Mouse (Mus musculus): ENCODE data around the gene Chrm3.
A peak's percentile ranks its signal among the peaks of the same experiment; 100 is the strongest.
"Not testable (repeated sequence)": the region's sequence is repeated elsewhere in the genome, so short reads cannot be mapped to it uniquely, and the experiment has no call there.

Gene Chrm3

GRCm38 (mm10) chr13:10360777-10361176, at the start of gene Chrm3:
Gene Chrm3, minus strand, starts transcription at chr13:10360847.
- peak; percentile 47 for DNase-seq (ENCODE audit: low spot score)

- DNase-seq (ENCODE audit: low spot score) = no peak
Observed at GRCm38 (mm10) chr13:10394364-10394763, 33.7 kb upstream of the Chrm3 start.

- DNase-seq (ENCODE audit: low spot score) = not testable (repeated sequence)
Observed at GRCm38 (mm10) chr13:10375487-10375886, 14.8 kb upstream of the Chrm3 start.

- peak; percentile 25 for DNase-seq (ENCODE audit: low spot score)
Observed at GRCm38 (mm10) chr13:10360199-10360694, 400 bp downstream of the Chrm3 start.

GRCm38 (mm10) chr13:10359516-10360198, 990 bp downstream of the Chrm3 start:
- DNase-seq (ENCODE audit: low spot score) = peak; percentile 4

- no peak for DNase-seq (ENCODE audit: low spot score)
Observed at GRCm38 (mm10) chr13:10355796-10356195, 4.9 kb downstream of the Chrm3 start.

- no peak for DNase-seq (ENCODE audit: low spot score)
Observed at GRCm38 (mm10) chr13:10354885-10355575, 5.6 kb downstream of the Chrm3 start.

- no peak for DNase-seq (ENCODE audit: low spot score)
Observed at GRCm38 (mm10) chr13:10352141-10352540, 8.5 kb downstream of the Chrm3 start.

- DNase-seq (ENCODE audit: low spot score) = no peak
Observed at GRCm38 (mm10) chr13:10344362-10344761, 16.3 kb downstream of the Chrm3 start.

GRCm38 (mm10) chr13:10335558-10335957, 25.1 kb downstream of the Chrm3 start:
- no peak for DNase-seq (ENCODE audit: low spot score)

GRCm38 (mm10) chr13:10332762-10333161, 27.9 kb downstream of the Chrm3 start:
- no peak for DNase-seq (ENCODE audit: low spot score)

GRCm38 (mm10) chr13:10309811-10310210, 50.8 kb downstream of the Chrm3 start:
- DNase-seq (ENCODE audit: low spot score) = no peak

- no peak for DNase-seq (ENCODE audit: low spot score)
Observed at GRCm38 (mm10) chr13:10295160-10295559, 65.5 kb downstream of the Chrm3 start.

GRCm38 (mm10) chr13:10284331-10284730, 76.3 kb downstream of the Chrm3 start:
- no peak for DNase-seq (ENCODE audit: low spot score)

GRCm38 (mm10) chr13:10274907-10275306, 85.7 kb downstream of the Chrm3 start:
- DNase-seq (ENCODE audit: low spot score) = no peak

- no peak for DNase-seq (ENCODE audit: low spot score)
Observed at GRCm38 (mm10) chr13:10263784-10264183, 96.9 kb downstream of the Chrm3 start.

GRCm38 (mm10) chr13:10253049-10253448, 107.6 kb downstream of the Chrm3 start:
- no peak for DNase-seq (ENCODE audit: low spot score)

- no peak for DNase-seq (ENCODE audit: low spot score)
Observed at GRCm38 (mm10) chr13:10251499-10252179, 109.0 kb downstream of the Chrm3 start.

GRCm38 (mm10) chr13:10244243-10244998, 116.2 kb downstream of the Chrm3 start:
- DNase-seq (ENCODE audit: low spot score) = no peak

GRCm38 (mm10) chr13:10240238-10240637, 120.4 kb downstream of the Chrm3 start:
- DNase-seq (ENCODE audit: low spot score) = no peak

GRCm38 (mm10) chr13:10239825-10240224, 120.8 kb downstream of the Chrm3 start:
- no peak for DNase-seq (ENCODE audit: low spot score)

- no peak for DNase-seq (ENCODE audit: low spot score)
Observed at GRCm38 (mm10) chr13:10237616-10238015, 123.0 kb downstream of the Chrm3 start.
